Mouse (Mus musculus): ENCODE measurements at regions not wholly inside any gene's neighbourhood (a gene's known extent, or its start where the extent isn't known, plus 50 kb on each side); places are given as distances from the start of the nearest gene placed in this dataset.

- Histone ChIP-seq H3K27me3 (no peaks in the 10 kb centered on the region), H3K36me3 (no peaks in the 10 kb centered on the region), H3K4me2 (no peak overlapping the region), H3K4me3 (no peak overlapping the region), H3K9ac (no peak overlapping the region), H3K27ac (no peak overlapping the region), H3K4me1 (replicated peaks) (0 out of 2 replicates have a peak, but pooled peaks cover 2% of the 10 kb centered on the region), H3K9me3 (replicated peaks) (no peaks in the 10 kb centered on the region)
- 73% methylated on average over 19 of the region's 19 CpGs for WGBS
- no peak for ATAC-seq (replicated peaks; ENCODE audit: insufficient number of reproducible peaks, insufficient read depth, low FRiP score, low read depth)
Measured at GRCm38 (mm10) chr7:34546609-34547316, 109.8 kb downstream of the Kctd15 start.

DNA sequence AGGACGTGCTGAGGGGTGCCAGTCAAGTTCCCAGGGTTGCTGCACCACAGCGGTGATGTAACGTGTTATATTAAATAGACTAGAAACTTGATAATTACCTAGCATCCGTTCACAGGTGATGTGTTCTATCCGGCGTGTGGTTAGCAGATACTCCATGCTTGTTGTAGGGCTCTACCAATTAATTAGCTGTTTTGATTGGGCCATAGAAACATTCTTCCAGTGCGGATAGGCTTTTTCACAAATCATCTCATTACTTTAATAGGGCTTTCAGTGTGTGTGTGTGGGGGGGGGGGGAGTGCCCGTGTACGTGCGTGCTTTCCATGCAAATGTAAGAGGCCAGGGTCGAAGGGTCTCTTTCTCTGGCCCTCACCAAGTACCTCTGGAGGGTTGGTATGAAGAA, 110.6 kb downstream of the Kctd15 start:
- Histone ChIP-seq H3K9ac (no peak overlapping the region), H3K27ac (no peak overlapping the region), H3K4me2 (no peak overlapping the region), H3K4me3 (no peak overlapping the region), H3K36me3 (no peaks in the 10 kb centered on the region), H3K27me3 (no peaks in the 10 kb centered on the region), H3K9me3 (replicated peaks) (no peaks in the 10 kb centered on the region), H3K4me1 (replicated peaks) (0 out of 2 replicates have a peak, but pooled peaks cover 2% of the 10 kb centered on the region)
- 86% methylated on average over 11 of the region's 11 CpGs for WGBS
- no peak for ATAC-seq (replicated peaks; ENCODE audit: insufficient number of reproducible peaks, insufficient read depth, low FRiP score, low read depth)

GRCm38 (mm10) chr7:34541906-34542305, 114.6 kb downstream of the Kctd15 start:
- Histone ChIP-seq H3K36me3 (no peaks in the 10 kb centered on the region), H3K27me3 (no peaks in the 10 kb centered on the region; the same call in 1 of the 2 replicates), H3K4me3 (no peak overlapping the region), H3K9ac (no peak overlapping the region), H3K4me1 (replicated peaks) (0 out of 2 replicates have a peak, but pooled peaks cover 2% of the 10 kb centered on the region), H3K9me3 (replicated peaks) (no peaks in the 10 kb centered on the region), H3K4me2 (no peak overlapping the region), H3K27ac (no peak overlapping the region)
- 81% methylated on average over 4 of the region's 4 CpGs for WGBS
- no peak for ATAC-seq (replicated peaks; ENCODE audit: insufficient number of reproducible peaks, insufficient read depth, low FRiP score, low read depth)

DNA sequence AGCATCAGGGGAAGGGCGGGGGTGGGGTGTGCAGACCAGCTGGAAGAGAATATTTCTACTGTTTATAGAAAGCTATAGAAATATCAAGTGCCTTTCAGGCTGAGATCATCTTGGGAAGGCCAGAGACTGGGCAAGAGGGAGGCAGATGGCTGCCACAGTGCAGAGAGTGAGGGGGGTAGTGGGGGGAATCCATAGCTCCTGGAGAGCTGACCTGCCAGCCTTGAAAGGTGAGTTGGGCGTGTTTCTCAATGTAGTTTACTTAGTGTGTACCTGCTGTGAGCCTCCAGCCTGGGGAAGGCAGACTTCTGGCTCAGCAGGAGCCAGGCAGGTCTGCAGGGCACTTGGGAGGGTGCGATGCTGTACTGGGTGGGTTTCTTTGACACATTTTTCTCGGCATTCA, 115.5 kb downstream of the Kctd15 start:
- ATAC-seq (replicated peaks; ENCODE audit: insufficient number of reproducible peaks, insufficient read depth, low FRiP score, low read depth): no peak
- Histone ChIP-seq H3K4me1 (replicated peaks) (0 out of 2 replicates have a peak, but pooled peaks cover 2% of the 10 kb centered on the region), H3K36me3 (no peaks in the 10 kb centered on the region), H3K9me3 (replicated peaks) (no peaks in the 10 kb centered on the region), H3K4me2 (no peak overlapping the region), H3K9ac (no peak overlapping the region), H3K4me3 (no peak overlapping the region), H3K27me3 (no peaks in the 10 kb centered on the region; the same call in 1 of the 2 replicates), H3K27ac (no peak overlapping the region)
- 59% methylated on average over 4 of the region's 4 CpGs for WGBS

GRCm38 (mm10) chr7:34539856-34540255, 116.7 kb downstream of the Kctd15 start:
- H3K27me3 ChIP-seq: no peaks in the 10 kb centered on the region; the same call in 1 of the 2 replicates
- 91% methylated on average over 2 of the region's 2 CpGs for WGBS
- no peak overlapping the region for H3K9ac ChIP-seq
- H3K9me3 ChIP-seq (replicated peaks): no peaks in the 10 kb centered on the region
- no peak overlapping the region for H3K4me3 ChIP-seq
- no peaks in the 10 kb centered on the region for H3K36me3 ChIP-seq
- H3K4me2 ChIP-seq: no peak overlapping the region
- ATAC-seq (replicated peaks; ENCODE audit: insufficient number of reproducible peaks, insufficient read depth, low FRiP score, low read depth): no peak
- H3K4me1 ChIP-seq (replicated peaks): 0 out of 2 replicates have a peak, but pooled peaks cover 2% of the 10 kb centered on the region
- no peak overlapping the region for H3K27ac ChIP-seq

DNA sequence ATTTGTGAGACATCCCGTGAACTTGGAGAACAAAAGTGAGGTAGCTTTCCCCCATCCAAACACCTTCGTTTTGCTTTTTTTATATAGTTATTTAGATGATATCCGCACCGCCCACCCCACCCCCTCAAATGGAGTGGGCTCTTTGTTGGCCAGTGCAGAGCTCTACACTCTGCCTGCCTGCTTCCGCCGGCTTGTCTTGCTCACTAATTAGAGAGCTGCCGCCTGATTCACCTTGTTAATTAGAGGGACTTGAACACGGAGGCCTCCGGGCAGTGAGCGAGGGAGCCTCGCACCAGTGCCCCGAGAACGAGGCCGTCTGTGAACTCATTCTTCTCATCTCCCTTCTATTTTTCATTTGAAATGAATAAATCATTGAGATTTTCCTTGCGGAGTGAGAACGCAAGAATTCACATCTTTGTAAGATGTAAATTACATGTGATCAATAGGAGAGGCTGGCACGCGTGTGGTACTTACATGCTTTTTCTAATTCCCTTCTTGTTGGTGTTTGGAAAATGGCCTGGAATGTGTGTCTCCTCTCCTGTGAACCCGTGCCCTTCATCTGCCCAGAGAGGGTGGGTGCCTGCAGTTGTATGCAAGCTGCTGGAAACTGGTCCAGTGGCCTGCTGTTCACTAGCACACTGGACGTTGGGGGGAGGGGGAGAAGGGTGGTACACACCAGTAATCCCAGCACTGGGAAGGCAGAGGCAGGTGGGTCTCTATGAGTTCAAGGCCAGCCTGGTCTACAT, 118.0 kb downstream of the Kctd15 start:
- no peak for ATAC-seq (replicated peaks; ENCODE audit: insufficient number of reproducible peaks, insufficient read depth, low FRiP score, low read depth)
- no peak overlapping the region for H3K4me2 ChIP-seq
- H3K4me3 ChIP-seq: no peak overlapping the region

GRCm38 (mm10) chr7:34537122-34537521, 119.4 kb downstream of the Kctd15 start:
- Histone ChIP-seq H3K9me3 (replicated peaks) (no peaks in the 10 kb centered on the region), H3K36me3 (no peaks in the 10 kb centered on the region), H3K9ac (no peak overlapping the region), H3K4me3 (no peak overlapping the region), H3K4me2 (no peak overlapping the region), H3K4me1 (replicated peaks) (no peaks in the 10 kb centered on the region), H3K27ac (no peak overlapping the region), H3K27me3 (no peaks in the 10 kb centered on the region; the same call in 1 of the 2 replicates)
- ATAC-seq (replicated peaks; ENCODE audit: insufficient number of reproducible peaks, insufficient read depth, low FRiP score, low read depth): no peak
- WGBS: 75% methylated on average over 9 of the region's 9 CpGs

More for the DNA sequence above, 118.0 kb downstream of the Kctd15 start:
- Histone ChIP-seq H3K4me1 (replicated peaks) (no peaks in the 10 kb centered on the region), H3K9me3 (replicated peaks) (no peaks in the 10 kb centered on the region), H3K27ac (no peak overlapping the region), H3K9ac (no peak overlapping the region), H3K36me3 (no peaks in the 10 kb centered on the region), H3K27me3 (no peaks in the 10 kb centered on the region; the same call in 1 of the 2 replicates)
- 85% methylated on average over 20 of the region's 20 CpGs for WGBS

DNA sequence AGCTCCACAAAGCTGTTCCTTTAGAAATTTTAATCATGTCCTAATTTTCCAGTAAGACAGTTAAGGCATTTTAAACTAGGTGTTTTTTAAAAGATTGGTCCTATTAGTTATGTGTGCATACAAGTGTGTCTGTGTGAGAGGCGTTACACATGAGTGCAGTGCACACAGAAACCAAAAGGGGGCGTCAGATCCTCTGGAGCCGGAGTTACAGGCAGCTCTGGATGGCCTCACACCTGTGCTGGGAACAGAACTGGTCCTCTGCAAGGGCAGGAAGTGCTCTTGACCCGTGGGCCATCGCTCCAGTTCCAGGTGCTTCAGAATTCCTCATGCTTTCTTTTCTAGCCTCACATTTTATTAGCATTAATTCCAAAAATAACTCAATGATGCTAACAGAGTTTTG, 122.3 kb downstream of the Kctd15 start:
- no peaks in the 10 kb centered on the region; the same call in 1 of the 2 replicates for H3K27me3 ChIP-seq
- 70% methylated on average over 5 of the region's 5 CpGs for WGBS
- ATAC-seq (replicated peaks; ENCODE audit: insufficient number of reproducible peaks, insufficient read depth, low FRiP score, low read depth): no peak

DNA sequence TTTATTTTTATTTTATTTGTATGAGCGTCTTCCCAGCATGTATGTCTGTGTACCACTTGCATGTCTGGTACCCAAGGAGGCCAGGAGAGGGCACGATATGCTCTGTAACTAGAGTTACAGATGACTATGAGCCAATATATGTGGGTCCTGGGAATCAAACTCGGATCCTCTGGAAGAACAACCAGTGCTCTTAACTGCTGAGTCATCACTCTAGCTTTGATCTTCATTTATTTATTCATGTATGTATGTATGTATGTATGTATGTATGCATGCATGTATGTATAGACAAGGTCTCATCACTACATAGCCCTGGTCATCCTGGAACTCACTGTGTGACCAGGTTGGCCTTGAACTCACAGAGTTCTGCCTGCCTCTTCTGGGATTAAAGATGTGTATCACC, 124.9 kb downstream of the Kctd15 start:
- H3K27me3 ChIP-seq: no peaks in the 10 kb centered on the region
- ATAC-seq (replicated peaks; ENCODE audit: insufficient number of reproducible peaks, insufficient read depth, low FRiP score, low read depth): no peak
- H3K4me3 ChIP-seq: no peak overlapping the region
- H3K4me1 ChIP-seq (replicated peaks): no peaks in the 10 kb centered on the region
- 80% methylated on average over 3 of the region's 3 CpGs for WGBS
- H3K4me2 ChIP-seq: no peak overlapping the region
- H3K9me3 ChIP-seq (replicated peaks): no peaks in the 10 kb centered on the region
- H3K36me3 ChIP-seq: no peaks in the 10 kb centered on the region
- H3K27ac ChIP-seq: no peak overlapping the region
- no peak overlapping the region for H3K9ac ChIP-seq

More for the DNA sequence above, 122.3 kb downstream of the Kctd15 start:
- Histone ChIP-seq H3K4me1 (replicated peaks) (no peaks in the 10 kb centered on the region), H3K4me3 (no peak overlapping the region), H3K9ac (no peak overlapping the region), H3K36me3 (no peaks in the 10 kb centered on the region), H3K9me3 (replicated peaks) (no peaks in the 10 kb centered on the region), H3K4me2 (no peak overlapping the region), H3K27ac (no peak overlapping the region)

DNA sequence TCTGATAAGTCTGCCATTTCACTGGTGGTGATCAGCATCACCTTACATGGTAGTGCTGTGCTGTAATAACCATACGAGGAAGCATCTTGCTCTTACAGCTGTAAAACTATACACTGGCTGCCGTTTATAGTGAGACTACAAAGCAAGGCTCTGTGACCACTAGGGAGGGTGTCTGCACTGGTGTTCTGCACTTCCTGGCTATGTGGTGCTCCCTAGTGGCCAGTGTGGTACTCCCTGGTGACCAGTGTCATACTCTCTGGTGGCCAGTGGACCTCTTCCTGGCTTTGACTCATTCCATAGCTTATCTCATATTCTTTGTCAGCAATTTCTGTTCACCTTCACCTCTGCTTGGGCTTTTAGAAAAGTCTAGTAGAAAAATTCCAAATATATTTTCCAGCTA, 114.7 kb upstream of the Lsm14a start:
- H3K4me2 ChIP-seq: no peak overlapping the region
- WGBS: 66% methylated on average over 2 of the region's 2 CpGs
- H3K36me3 ChIP-seq: no peaks in the 10 kb centered on the region
- no peaks in the 10 kb centered on the region for H3K9me3 ChIP-seq (replicated peaks)
- no peaks in the 10 kb centered on the region for H3K27me3 ChIP-seq
- no peaks in the 10 kb centered on the region for H3K4me1 ChIP-seq (replicated peaks)
- H3K4me3 ChIP-seq: no peak overlapping the region
- H3K9ac ChIP-seq: no peak overlapping the region
- no peak overlapping the region for H3K27ac ChIP-seq
- no peak for ATAC-seq (replicated peaks; ENCODE audit: insufficient number of reproducible peaks, insufficient read depth, low FRiP score, low read depth)

DNA sequence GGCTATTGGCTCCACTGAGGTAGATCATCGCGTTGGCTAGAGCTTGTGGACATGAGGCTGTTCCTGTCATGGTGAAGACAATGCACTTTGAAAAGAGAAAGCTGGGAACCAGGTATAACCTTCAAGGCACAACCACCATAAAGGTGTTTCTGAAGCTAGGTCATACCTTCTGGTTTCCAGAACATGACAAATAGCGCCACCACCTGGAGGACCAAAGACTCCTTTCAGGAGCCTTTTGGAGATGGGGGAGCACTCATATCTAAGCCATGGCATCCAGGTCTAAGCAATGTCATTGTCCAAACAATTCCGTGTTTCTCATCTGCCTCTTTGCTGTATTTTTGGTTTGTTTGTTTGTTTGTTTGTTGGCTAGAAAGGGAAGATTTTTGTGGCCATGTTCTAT, 113.7 kb upstream of the Lsm14a start:
- ATAC-seq (replicated peaks; ENCODE audit: insufficient number of reproducible peaks, insufficient read depth, low FRiP score, low read depth): no peak
- no peaks in the 10 kb centered on the region for H3K27me3 ChIP-seq
- no peak overlapping the region for H3K4me3 ChIP-seq
- no peaks in the 10 kb centered on the region for H3K9me3 ChIP-seq (replicated peaks)
- no peak overlapping the region for H3K4me2 ChIP-seq
- no peaks in the 10 kb centered on the region for H3K36me3 ChIP-seq
- 51% methylated on average over 4 of the region's 4 CpGs for WGBS
- H3K4me1 ChIP-seq (replicated peaks): no peaks in the 10 kb centered on the region
- H3K27ac ChIP-seq: no peak overlapping the region
- H3K9ac ChIP-seq: no peak overlapping the region
